Mouse (Mus musculus) liver, embryonic 11.5 days (tissue): ENCODE data around the gene Sh3pxd2a. TPM values are rescaled to one million over a fixed set of nuclear protein-coding genes. Genes with fewer than 3 reads are reported as not detected.

ENCODE experiments used
- ATAC-seq: fragments of 200-750 bp; cut with Nextera tagmentation; replicated peaks from 2 replicates; pipeline ENCODE4 v1.8.0; 2017; ENCODE audit warnings: moderate number of reproducible peaks, mild to moderate bottlenecking, moderate TSS enrichment, moderate library complexity; ENCODE audit not compliant: low FRiP score
- DNase-seq: peaks from one replicate; pipeline ENCODE4 v3.0.0-alpha.2; 2017; ENCODE audit warnings: low spot score
- H3K27ac ChIP-seq: fragments of 300-500 bp; sonication (generic); 2 replicates; pipeline ENCODE4 v1.5.1; 2014; ENCODE audit warnings: mild to moderate bottlenecking, low read depth, low read length, control low read depth
- H3K27me3 ChIP-seq: fragments of 300-500 bp; sonication (generic); replicated peaks from 2 replicates; pipeline ENCODE4 v1.6.1; 2014; ENCODE audit warnings: low read length, mixed read lengths; ENCODE audit not compliant: control insufficient read depth, insufficient read depth
- H3K36me3 ChIP-seq: fragments of 300-500 bp; sonication (generic); 2 replicates; pipeline ENCODE4 v1.6.1; 2014; ENCODE audit warnings: mild to moderate bottlenecking, low read length, moderate library complexity, mixed read lengths; ENCODE audit not compliant: control insufficient read depth, insufficient read depth
- H3K4me1 ChIP-seq: fragments of 300-500 bp; sonication (generic); replicated peaks from 2 replicates; pipeline ENCODE4 v1.6.1; 2014; ENCODE audit warnings: low read length, mixed read lengths; ENCODE audit not compliant: control insufficient read depth, insufficient read depth
- H3K4me2 ChIP-seq: fragments of 300-500 bp; sonication (generic); 2 replicates; pipeline ENCODE4 v1.6.1; 2014; ENCODE audit warnings: mild to moderate bottlenecking, control low read depth, moderate library complexity
- H3K4me3 ChIP-seq: fragments of 300-500 bp; sonication (generic); 2 replicates; pipeline ENCODE4 v1.5.1; 2014; ENCODE audit warnings: low read depth, low read length, control low read depth
- H3K9ac ChIP-seq: fragments of 300-500 bp; sonication (generic); 2 replicates; pipeline ENCODE4 v1.6.1; 2014; ENCODE audit warnings: low read depth, low read length, control low read depth
- H3K9me3 ChIP-seq: fragments of 300-500 bp; sonication (generic); 2 replicates; pipeline ENCODE4 v1.6.1; 2016; ENCODE audit warnings: low read length, inconsistent platforms, mixed read lengths; ENCODE audit not compliant: control insufficient read depth
- WGBS: fragments of 180-500 bp; shearing (Covaris S2); extraction: QIAGEN DNeasy Blood & Tissue Kit; methylation state at CpG from one replicate; pipeline ENCODE4 v1.1.7; 2014; 5-methylcytosine and 5-hydroxymethylcytosine counted together
- polyA plus RNA-seq: library from polyadenylated mRNA; unstranded; fragments of >200 nt; fragmentation: Nextera tagmentation; extraction: Ambion mirVana; gene quantifications from 2 replicates; pipeline ENCODE4 v1.2.1, GENCODE M21; 2014

Gene Sh3pxd2a
- 2.9 and 3.6 TPM in 2 replicates for polyA plus RNA-seq

- peaks cover 26% of the 10 kb centered on the region for H3K4me1 ChIP-seq
- peak within 1 kb of the TSS; percentile 97 for H3K4me2 ChIP-seq
- ATAC-seq (peak; percentile 86), DNase-seq (peak; percentile 79)
- no peaks in the 10 kb centered on the region for H3K27me3 ChIP-seq
- H3K4me3 ChIP-seq = peak within 1 kb of the TSS; percentile 78
- whole genome bisulfite sequencing = under 1% methylated on average over 60 of the region's 70 CpGs
- H3K9ac ChIP-seq = peak within 1 kb of the TSS; percentile 84
- no peaks in the 10 kb centered on the region for H3K9me3 ChIP-seq
- no peaks in the 10 kb centered on the region for H3K36me3 ChIP-seq
- H3K27ac ChIP-seq = peak within 1 kb of the TSS; percentile 88
These were observed at the start of gene Sh3pxd2a for GRCm38 (mm10) chr19:47464304-47465241. Gene Sh3pxd2a (minus strand): TSS chr19:47464401.

- no peak overlapping the region for H3K27ac ChIP-seq
- H3K27me3 ChIP-seq = no peaks in the 10 kb centered on the region
- peaks cover 47% of the 10 kb centered on the region for H3K4me1 ChIP-seq
- H3K4me3 ChIP-seq = no peak overlapping the region
- H3K9ac ChIP-seq = no peak overlapping the region
- DNase-seq = no peak
- peaks cover 9% of the 10 kb centered on the region; the same call in 1 of the 2 replicates for H3K36me3 ChIP-seq
- no peak overlapping the region for H3K4me2 ChIP-seq
- no peaks in the 10 kb centered on the region for H3K9me3 ChIP-seq
- 79% methylated on average over 4 of the region's 4 CpGs for WGBS
- ATAC-seq = no peak
These were observed 49.4 kb upstream of the Sh3pxd2a start for GRCm38 (mm10) chr19:47513618-47513897.

- H3K27ac ChIP-seq = no peak overlapping the region; the same call in 1 of the 2 replicates
- H3K9me3 ChIP-seq = no peaks in the 10 kb centered on the region
- no peaks in the 10 kb centered on the region for H3K27me3 ChIP-seq
- H3K4me2 ChIP-seq = no peak overlapping the region
- ATAC-seq (no peak), DNase-seq (no peak)
- H3K9ac ChIP-seq = no peak overlapping the region
- H3K36me3 ChIP-seq = peaks cover 9% of the 10 kb centered on the region; the same call in 1 of the 2 replicates
- H3K4me3 ChIP-seq = no peak overlapping the region
- WGBS = 81% methylated on average over 21 of the region's 21 CpGs
- H3K4me1 ChIP-seq = peaks cover 49% of the 10 kb centered on the region
These were observed 48.8 kb upstream of the Sh3pxd2a start for GRCm38 (mm10) chr19:47512794-47513617.

- no peak overlapping the region for H3K9ac ChIP-seq
- H3K27me3 ChIP-seq = no peaks in the 10 kb centered on the region
- no peak overlapping the region for H3K4me3 ChIP-seq
- DNase-seq = no peak
- H3K4me1 ChIP-seq = peaks cover 53% of the 10 kb centered on the region
- no peak for ATAC-seq
- H3K27ac ChIP-seq = no peak overlapping the region; the same call in 1 of the 2 replicates
- no peak overlapping the region for H3K4me2 ChIP-seq
- WGBS = 76% methylated on average over 6 of the region's 6 CpGs
- peaks cover 9% of the 10 kb centered on the region; the same call in 1 of the 2 replicates for H3K36me3 ChIP-seq
- H3K9me3 ChIP-seq = no peaks in the 10 kb centered on the region
These were observed 47.8 kb upstream of the Sh3pxd2a start for GRCm38 (mm10) chr19:47511958-47512357.

DNA sequence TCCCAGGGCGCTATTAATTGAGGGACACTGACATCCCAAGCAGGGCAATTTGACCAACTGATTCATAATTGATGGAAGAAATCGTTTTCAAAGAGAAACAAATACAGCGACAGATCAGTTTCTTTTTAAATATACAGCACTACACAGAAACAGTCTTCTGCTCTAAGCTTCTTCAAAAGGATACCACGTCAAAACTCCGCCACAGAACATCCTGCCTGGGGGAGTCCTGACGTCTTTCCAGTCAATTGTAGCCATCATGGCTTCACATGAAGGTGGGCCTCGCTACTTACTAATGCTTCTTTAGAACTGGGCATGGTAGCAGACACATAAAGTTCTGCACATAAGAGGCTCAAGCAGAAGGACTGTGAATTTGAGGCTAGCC, 47.1 kb upstream of the Sh3pxd2a start:
- peaks cover 53% of the 10 kb centered on the region for H3K4me1 ChIP-seq
- peak overlapping the region; percentile 79 for H3K27ac ChIP-seq
- 60% methylated on average over 7 of the region's 7 CpGs for WGBS
- H3K9ac ChIP-seq = peak overlapping the region; percentile 58; the same call in 1 of the 2 replicates
- H3K27me3 ChIP-seq = no peaks in the 10 kb centered on the region
- H3K4me2 ChIP-seq = peak overlapping the region; percentile 66
- no peaks in the 10 kb centered on the region for H3K9me3 ChIP-seq
- no peak overlapping the region for H3K4me3 ChIP-seq
- ATAC-seq = no peak
- peaks cover 7% of the 10 kb centered on the region; the same call in 1 of the 2 replicates for H3K36me3 ChIP-seq
- no peak for DNase-seq

DNA sequence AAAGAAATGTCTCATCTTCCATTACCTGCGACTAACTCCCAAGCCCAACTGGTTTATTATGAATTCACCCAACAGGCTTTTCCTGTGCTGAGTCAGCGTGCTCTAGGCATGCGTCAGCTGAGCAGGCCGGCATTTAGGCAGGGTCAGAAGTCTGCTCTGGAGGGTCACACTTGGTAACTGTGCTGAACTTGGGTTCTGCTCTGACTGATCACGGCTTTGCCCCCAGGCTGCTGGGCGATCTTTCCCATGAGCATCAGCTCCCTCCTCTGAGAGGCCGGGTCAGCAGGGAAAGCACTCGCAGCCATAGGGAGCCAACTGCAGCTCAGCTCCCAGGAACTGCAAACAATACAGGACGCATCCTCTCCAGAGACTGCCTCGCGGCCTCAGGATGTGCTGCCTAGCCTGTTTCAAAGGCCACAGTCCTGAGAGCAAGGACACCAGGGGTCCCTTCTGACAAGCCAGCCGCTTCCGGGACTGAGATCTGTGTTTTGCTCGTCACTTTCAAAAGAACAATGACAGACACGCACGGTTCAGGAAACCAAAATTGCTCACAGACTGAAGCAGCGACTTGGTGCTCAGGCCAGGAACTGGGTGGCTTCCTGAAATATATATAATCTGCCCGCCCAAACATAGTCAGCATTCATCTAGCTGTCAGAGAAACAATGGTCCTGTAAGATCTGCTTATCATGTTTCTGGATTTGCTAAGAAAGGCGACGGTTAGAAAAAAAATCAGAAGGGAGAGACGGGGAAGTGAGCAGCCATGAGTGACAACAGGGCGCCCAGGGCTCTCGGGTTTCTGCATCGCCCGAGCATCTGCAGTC, 46.5 kb upstream of the Sh3pxd2a start:
- DNase-seq = peak; percentile 55

GRCm38 (mm10) chr19:47510135-47510472, 45.9 kb upstream of the Sh3pxd2a start:
- DNase-seq (no peak), ATAC-seq (no peak)
- H3K4me2 ChIP-seq = peak overlapping the region; percentile 66
- peak overlapping the region; percentile 79 for H3K27ac ChIP-seq
- H3K4me1 ChIP-seq = peaks cover 53% of the 10 kb centered on the region
- no peaks in the 10 kb centered on the region for H3K27me3 ChIP-seq
- no peak overlapping the region for H3K4me3 ChIP-seq
- peak overlapping the region; percentile 58 for H3K9ac ChIP-seq
- no peaks in the 10 kb centered on the region for H3K9me3 ChIP-seq
- peaks cover 5% of the 10 kb centered on the region; the same call in 1 of the 2 replicates for H3K36me3 ChIP-seq
- WGBS = 48% methylated on average over 7 of the region's 7 CpGs

More for the DNA sequence above, 46.5 kb upstream of the Sh3pxd2a start:
- Histone ChIP-seq H3K27me3 (no peaks in the 10 kb centered on the region), H3K9me3 (no peaks in the 10 kb centered on the region), H3K4me1 (peaks cover 53% of the 10 kb centered on the region), H3K4me2 (peak overlapping the region; percentile 66), H3K36me3 (peaks cover 5% of the 10 kb centered on the region; the same call in 1 of the 2 replicates), H3K4me3 (peak overlapping the region; percentile 15; the same call in 1 of the 2 replicates), H3K9ac (peak overlapping the region; percentile 58), H3K27ac (peak overlapping the region; percentile 79)
- ATAC-seq = peak; percentile 30; the same call in 1 of the 2 replicates
- WGBS = 28% methylated on average over 25 of the region's 25 CpGs

DNA sequence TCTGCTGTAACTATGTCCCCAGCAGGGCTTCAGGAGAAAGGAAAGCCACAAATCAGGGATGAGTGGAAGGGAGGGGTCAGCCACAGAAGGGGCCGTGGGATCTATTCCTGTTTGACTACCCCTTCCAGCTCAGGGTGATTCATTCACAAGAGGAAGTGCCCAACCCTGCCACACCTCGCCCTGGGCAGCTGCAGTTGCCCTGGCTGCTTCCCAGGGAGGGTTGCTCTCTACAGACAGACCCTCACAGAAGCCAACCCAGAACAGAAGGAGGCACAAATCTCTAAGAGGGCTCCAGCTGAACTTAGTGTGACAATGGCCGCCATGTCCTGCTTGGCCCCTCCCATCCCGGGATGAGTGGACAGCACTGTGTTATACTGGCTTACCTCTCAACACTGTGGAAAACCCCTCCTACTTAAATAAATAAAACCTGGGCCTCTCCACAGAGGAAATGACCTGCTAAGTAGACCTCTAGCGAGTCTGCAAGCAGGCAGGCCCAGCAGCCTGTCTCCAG, 44.6 kb upstream of the Sh3pxd2a start:
- peak overlapping the region; percentile 46 for H3K4me2 ChIP-seq
- DNase-seq (no peak), ATAC-seq (no peak; the same call in 1 of the 2 replicates)
- H3K27me3 ChIP-seq = no peaks in the 10 kb centered on the region
- no peak overlapping the region for H3K4me3 ChIP-seq
- H3K27ac ChIP-seq = peak overlapping the region; percentile 14
- no peaks in the 10 kb centered on the region; the same call in 1 of the 2 replicates for H3K36me3 ChIP-seq
- WGBS = 48% methylated on average over 5 of the region's 5 CpGs
- H3K9ac ChIP-seq = no peak overlapping the region
- H3K9me3 ChIP-seq = no peaks in the 10 kb centered on the region
- H3K4me1 ChIP-seq = peaks cover 53% of the 10 kb centered on the region
